Mouse (Mus musculus) embryo, embryonic 11 days (tissue): ENCODE measurements around the gene Zfp872.
"Not testable (repeated sequence)": the region's sequence is repeated elsewhere in the genome, so short reads cannot be mapped to it uniquely, and the experiment has no call there.

Experiments used
- DNase-seq: peaks from one replicate; pipeline ENCODE4 v3.0.0-alpha.2; 2015

Gene Zfp872

DNA sequence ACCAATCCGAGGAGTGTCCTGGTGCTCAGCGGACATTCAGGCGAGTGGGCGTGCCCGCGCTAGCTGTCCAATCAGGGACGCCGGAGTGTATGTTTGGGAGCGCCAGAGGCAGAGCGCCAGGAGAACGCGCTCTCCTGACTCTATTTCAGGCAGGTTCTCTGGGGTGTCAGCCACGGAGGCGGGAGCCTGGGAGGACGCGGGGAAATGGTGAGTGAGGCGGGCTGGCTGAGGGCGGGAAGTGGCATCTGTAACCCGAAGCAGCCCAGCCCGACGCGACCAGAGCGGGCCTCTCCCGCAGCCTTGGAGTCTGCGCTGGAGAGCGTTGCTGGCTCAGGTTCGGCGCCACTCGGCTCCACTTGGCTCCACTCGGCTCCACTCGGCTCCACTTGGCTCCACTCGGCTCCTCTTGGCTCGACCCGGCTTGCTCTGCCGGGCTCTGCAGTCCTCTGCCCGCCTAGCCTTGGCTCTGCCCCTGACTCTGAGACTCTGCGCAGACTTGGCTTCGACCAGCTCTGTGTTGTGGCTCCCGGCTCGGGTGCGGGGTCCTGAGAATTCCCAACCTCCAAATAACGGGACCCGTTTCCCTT is at the start of gene Zfp872:
Zfp872 (plus strand) TSS at position 66 of the 587 bp plus-strand sequence.
- DNase-seq = peak; percentile 73

DNA sequence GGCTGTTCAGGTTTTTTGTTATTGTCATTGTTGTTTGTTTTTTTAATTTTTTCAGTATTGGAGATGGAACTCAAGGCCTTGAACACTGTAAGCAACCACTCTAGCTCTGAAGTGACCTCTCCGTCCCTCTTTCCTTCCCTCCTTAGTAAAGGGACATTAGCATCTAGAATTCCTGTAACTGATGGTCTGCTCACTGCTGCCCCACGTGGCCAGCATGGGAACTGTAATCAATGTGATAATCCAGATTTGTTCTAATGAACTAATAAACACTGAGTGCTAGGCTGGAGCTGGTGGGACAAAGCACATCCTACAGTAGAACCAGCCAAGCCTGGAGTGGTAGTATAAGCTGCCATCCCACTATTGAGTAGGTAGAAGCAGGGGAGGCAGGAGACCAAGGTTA is 49.4 kb upstream of the Zfp872 start:
- DNase-seq = no peak

DNA sequence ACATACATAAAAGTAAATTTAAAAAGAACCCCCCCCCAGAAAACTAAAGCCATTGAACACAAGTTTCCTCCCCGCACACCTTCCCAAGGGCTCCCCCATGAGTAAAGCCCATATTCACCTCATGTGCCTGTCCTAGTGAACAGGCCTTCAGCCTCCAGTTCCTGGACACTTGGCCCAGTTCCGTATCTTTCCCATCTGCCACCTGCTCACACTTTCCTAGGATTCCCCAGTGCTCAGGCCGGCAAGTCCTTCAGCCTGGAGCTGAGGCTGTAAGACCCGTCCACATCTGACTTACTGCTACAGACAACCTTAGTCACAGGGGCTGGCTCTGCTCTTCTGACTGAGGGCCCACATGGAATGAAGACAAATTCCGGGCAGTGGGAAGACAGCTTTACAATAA is 48.1 kb upstream of the Zfp872 start:
- DNase-seq = no peak

DNA sequence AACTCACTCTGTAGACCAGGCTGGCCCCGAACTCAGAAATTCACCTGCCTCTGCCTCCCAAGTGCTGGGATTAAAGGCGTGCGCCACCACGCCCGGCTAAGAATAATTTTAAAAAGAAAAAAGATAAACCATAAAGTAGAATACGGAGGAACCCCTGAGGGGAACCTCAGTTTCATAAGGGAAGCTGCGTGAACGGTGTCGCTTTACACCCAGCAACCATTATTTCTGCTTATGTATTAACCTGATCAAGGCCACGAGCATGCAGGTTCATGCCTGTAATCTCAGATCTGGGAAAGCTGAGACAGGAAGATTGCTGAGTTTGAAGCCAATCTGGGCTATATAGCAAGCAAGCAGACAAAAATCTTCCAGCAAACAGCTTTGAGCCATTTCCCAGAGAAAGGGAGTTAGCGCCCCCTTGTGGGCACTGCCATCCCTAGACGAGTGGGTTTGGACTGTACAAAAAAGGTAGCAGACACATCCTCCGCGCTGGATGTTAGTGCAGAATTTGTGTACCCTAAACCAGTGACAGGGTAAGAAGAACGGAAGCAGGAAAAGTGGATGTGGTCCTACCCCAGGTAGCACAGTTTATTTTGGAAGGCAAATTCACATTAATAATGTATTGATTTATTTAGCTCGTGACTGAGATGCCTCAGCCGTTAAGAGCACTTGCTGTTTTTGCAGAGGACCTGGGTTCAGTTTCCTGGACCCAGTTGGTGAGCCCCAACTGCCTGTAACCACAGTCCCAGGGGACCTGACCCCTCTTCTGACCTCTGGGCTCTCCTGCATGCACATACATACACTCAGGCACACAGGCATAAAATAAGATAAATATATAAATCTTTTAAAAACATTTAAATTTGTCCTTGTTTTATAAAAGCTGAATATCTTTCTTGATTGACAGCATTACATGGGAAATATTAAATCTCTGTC is 44.5 kb upstream of the Zfp872 start:
- DNase-seq = peak; percentile 91

DNA sequence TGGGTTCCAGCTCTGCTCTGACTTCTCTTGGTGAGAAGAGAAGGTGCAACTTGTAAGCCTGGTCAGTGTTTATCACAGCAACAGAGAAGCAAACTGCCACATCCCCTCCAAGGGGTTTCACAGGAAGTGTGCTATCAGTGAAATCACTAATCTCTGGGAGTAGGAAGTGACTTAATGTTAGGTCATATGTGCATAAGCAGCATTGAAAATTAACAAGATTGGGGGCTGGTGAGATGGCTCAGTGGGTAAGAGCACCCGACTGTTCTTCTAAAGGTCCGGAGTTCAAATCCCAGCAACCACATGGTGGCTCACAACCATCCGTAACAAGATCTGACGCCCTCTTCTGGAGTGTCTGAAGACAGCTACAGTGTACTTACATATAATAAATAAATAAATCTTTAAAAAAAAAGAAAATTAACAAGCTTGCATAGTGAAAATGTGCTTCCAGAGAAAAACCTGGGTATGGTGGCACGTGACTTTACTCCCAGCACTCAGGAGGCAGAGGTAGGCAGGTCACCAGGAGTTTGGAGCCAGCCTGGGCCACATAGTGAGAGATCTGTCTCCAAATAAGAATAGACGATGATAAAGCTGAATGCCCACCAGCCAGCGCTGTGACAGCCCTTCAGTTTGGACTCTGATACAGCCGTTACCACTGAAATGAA is 43.5 kb upstream of the Zfp872 start:
- DNase-seq = no peak

DNA sequence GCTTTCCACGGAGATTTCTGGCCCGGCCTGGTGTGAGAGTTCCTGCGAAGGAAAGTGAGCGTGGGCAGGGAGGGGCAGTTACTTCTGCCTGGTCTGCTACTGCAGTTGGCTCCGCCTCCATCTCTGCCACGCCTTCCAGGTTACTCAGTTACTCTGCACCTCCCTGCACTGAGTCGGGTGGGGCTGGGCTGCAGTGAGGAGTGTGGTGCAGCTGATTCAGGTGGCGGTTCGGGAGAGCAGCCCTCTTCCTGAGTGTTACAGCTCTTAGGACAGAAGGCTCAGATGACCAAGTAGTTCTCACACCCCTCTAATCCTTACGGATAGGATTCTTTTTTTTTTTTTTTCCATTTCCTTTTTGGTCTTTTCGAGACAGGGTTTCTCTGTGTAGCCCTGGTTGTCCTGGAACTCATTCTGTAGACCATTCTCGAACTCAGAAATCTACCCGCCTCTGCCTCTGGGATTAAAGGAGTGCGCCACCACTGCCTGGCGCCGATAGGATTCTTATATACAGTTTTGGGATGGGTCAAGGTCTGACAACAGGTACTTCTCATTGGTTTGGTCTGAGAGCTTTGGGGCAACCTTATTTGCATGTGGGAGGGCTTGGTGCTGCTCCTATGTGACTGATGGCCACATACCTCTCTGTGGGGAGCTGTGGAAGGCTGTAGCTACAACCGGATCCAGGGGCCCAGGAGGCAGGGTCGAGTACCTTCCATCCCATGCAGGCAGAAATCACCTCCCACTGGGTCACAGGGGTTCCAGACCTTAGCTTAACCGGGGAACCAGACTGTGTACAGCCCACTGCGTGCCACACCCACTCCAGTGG is 38.3 kb upstream of the Zfp872 start:
- no peak for DNase-seq

DNA sequence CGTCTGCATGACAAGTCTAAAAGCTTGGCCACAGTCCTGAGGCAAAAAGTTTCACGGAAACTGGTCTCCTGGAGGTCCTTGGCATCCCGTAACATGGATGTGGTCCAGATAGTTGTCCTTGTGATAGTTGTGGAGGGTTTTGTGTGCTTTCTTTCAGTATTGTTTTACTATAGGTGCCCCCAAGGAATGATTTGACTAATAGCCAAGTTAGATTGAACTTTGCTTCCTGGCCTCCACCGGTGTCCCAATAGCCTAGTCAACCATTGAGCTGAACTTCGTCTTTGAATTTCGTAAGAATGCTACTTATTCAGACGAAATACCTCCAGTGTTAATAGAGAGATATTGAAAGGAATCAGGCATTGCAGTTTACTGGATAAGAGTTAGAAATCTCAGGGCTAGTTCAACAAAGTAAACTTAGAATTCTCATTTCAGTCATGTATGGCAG is 37.6 kb upstream of the Zfp872 start:
- DNase-seq = not testable (repeated sequence)

DNA sequence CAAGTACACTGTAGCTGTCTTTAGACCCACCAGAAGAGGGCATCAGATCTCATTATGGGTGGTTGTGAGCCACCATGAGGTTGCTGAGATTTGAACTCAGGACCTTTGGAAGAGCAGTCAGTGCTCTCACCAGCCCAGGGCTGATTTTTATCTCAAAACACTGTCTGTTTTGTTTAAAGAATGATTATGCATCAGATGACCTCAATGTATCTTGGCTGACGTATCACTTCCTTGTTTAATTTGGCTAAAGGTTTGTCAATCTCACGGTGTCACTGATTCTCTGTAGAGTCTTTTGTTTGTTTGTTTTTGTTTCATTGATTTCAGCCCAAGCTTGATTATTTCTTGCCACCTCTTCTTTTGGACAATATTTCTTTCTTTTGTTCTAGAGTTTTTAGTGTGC is 36.9 kb upstream of the Zfp872 start:
- DNase-seq = no peak

DNA sequence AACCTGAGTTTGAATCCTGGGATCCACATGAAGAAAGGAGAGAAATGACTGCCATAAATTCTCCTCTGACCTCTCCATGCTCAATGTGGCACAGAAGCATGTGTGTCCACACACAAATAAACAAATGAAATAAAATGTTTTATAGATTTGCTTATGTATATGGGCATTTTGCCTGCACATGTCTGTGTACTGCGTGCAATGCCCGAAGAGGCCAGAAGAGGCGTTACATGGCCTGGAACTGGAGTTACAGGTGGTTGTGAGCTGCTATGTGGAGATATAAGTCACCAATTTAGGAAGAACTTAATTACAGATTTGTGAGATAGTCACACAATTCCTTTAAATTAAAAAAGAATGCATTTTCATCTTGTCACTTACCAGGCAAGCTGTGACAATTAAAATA is 34.1 kb upstream of the Zfp872 start:
- DNase-seq = no peak

DNA sequence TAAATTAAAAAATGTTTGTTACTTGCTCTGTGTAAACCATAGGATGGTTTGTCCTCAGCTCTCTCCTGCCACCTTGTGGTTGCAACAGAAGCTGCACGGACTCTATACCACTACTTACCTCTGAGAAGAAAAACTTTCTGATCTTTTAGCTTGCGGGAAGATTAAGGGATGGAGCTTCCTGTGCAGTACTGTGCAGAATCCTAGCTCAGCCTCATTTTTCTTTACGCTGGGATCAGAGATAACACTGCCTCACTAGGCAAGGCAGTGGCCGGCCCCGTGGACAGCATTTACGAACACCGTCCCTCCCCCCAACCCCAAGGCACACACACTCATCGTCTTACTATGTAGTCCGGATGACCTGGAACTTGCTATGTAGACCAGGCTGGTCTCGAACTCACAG is 32.3 kb upstream of the Zfp872 start:
- peak; percentile 76 for DNase-seq

DNA sequence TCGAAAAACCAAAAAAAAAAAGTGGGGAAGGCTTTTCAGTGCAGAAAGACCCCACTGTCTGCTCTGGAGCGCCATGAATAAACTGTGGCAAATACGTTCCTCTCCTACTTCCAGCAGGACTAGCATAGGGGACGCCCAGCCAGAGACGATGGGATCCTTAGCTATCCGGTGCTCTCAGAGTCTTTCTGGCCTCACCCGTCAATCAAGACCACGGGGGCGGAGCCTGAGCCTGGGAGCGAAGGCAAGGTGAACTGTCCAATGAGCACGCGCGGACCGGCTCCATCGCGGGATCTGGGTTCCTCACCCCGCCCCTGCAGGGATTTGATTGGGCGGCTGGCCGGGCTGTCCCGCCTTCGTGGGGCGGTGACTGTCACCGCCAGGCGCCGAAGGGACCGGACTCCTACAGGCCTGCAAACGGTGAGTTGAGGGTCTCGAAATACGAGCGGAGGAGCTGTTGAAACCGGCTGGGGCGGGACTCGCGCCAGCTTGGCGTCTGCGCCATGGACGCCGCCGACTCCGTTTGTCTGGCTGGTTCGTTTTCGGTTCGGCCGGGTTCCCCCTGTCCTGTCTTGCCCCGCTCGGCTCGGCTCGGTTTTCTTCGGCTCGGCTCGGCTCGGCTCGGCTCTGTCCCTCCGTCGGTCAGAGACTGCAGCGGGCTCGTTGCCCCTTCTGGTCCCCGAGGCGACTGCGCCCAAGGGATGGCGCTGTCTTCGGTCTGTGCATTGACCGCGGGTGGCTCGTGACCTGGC is 31.2 kb upstream of the Zfp872 start, which contains the start of gene Pigyl:
Pigyl (plus strand) TSS at position 350 of the 749 bp plus-strand sequence.
- peak; percentile 100 for DNase-seq

DNA sequence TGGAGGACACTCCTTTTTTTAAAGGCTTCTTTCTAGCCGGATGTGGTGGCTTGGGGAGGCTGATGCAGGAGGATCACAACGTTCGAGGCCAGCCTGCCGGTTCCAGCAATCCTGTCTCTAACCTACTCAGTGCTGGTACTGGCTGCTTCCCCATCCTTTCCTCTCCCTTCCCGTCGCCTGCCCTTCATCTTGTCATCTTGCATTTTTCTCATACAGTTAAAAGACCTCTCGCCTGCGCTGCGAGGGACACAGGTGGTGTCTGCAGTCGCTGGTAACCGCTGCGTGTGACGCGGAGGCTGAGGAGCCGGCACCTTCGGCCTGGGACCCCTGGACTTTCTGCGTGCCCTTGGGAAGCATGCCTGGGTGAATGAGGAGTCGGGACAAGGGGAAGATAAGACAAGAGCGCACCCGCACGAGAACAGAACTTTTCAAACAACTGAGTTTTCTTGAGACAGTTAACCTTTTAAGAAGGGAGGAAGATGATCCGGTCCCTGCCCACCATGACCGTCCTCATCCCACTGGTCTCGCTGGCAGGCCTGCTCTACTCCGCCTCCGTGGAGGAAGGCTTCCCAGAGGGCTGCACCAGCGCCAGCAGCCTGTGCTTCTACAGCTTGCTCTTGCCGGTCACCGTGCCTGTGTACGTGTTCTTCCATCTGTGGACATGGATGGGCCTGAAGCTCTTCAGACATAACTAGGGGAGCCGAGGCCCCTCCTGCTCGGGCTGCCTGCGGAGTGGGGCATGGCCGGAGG is 30.2 kb upstream of the Zfp872 start:
- no peak for DNase-seq

DNA sequence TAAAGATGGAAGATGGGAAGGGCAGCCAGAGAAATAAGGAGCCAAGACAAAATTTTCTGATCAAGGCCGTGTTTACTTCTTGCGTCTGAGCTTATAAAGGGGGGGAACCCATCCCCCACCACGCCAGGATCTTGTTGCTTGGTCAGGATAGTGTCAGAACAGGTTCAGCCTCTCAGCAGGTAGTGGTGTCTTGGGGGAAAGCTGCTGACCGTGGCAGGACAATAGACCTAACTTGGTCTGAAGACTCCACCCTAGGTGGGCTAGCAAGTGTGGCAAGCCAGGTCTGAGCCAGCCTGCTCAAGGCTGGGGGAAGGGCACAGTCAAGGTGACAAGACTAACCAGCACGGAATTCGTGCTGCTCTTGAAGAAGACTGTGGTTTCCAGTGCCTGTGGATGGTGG is 26.6 kb upstream of the Zfp872 start:
- no peak for DNase-seq

DNA sequence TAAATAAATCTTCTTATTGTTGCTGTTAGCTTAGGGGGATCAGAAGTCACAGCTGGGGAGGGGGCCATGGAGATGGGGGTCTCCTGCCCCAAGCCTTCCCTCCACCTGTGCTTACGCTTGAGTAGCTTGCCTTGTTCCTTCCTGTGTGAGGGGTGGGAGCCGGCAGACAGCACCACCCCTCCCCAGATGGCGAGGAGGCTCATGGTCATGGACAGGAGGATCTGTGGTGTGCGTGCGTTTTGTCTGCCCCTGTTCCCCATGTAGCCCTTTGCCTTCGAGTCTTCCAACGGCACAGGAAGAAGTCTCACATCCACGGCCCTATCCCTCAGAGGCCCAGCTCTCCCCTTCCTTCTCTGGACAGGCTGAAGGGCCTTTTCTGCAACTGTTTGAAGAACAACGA is 25.6 kb upstream of the Zfp872 start:
- no peak for DNase-seq

DNA sequence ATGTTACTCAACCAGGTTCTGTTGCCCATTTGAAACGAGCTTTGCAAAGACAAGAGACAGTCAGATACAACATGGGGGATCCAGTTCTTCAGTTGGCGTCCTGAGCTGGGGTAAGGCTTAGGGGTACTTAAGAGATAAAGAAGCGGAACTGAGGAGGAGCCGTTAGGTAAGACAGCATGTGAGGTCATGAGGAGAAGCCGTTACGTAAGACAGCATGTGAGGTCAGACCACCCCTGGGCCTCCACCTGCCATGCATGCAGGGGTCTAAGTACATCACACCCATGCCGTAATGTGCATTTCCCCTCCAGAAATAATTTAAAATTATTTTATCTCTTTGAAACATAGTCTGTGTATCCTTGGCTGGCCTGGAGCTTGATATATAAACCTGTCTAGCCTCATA is 25.0 kb upstream of the Zfp872 start:
- DNase-seq = no peak

DNA sequence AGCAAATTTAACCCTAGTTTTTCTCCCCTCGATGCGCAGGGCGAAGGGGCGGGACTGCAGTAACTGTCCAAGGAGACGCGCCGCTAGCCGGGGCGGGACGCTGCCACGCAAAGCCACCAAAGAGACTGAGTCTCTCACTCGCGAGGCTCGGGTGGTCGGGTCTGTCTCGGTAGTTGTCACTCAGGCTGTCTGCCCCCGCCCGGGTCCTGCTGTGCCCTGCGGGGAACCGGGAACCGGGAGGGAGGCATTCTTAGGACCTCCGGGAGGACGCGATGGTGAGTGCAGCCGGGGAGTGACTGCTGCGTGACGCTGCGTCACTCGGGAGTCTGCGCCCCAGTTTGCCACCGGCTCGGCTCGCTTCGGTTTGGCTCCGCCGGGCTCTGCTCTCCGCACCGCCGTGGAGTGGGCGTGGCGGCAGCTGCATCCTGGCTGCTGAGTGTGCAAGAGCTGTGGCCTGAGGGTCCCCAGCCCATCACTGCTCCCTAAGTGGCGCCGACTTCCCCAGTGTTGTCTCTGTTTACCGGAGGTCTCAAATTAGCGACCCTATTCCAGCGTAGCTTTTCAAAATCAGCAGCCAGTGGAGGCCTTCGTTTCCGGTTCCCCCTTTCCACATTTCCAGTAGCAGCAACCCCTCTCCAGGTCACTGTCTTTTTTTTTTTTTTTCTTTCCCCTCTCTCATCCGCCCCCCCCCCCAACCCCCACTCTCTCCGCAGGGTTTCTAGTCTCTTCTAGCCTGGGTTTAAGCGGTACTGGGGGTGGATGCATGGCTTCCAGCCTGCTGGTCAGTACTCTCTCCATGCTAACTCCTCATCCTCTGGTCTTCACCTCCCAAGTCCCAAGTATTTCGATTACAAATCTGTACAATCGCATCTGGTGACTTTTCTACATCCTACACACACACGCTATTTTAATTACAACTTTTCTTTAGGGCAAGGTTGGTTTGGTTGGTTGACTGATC is 22.9 kb upstream of the Zfp872 start:
- peak; percentile 78 for DNase-seq

DNA sequence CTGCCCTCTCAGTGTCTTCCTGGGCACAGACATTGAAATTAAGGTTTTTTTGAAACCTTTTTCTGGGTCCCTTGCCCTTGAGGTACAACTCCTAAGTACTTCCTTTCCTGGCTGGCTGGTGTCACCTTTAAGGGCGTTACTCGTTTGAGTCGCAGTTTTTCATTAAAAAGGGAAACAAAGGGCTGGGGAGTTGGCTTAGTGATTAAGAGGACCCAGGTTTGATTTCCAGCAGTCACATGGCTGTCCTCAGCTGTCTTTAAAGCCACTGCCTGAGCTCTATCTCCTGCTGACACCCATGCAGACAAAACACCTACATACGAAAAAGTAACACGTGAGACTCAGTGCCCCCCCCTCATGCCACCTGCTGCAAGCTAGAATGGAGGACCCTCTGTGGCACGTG is 21.9 kb upstream of the Zfp872 start:
- DNase-seq = no peak

DNA sequence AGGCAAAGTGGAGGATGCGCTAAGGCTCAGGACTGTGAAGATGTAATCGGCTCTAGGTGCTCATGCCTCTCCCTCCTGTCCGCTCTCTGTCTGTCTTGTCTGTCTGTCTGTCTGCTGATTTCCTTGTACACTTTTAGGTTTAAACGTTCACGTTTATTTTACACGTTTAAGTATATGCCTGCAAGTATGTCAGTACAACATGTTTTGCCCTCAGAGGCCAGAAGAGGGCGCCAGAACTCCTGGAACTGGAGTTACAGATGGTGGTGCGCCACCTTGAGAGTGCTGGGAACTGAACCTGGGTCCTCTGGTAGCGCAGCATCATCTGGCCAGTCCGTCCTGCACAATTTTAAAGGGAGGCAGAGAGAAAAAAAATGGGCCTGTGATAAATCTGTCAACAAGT is 21.2 kb upstream of the Zfp872 start:
- DNase-seq = no peak

DNA sequence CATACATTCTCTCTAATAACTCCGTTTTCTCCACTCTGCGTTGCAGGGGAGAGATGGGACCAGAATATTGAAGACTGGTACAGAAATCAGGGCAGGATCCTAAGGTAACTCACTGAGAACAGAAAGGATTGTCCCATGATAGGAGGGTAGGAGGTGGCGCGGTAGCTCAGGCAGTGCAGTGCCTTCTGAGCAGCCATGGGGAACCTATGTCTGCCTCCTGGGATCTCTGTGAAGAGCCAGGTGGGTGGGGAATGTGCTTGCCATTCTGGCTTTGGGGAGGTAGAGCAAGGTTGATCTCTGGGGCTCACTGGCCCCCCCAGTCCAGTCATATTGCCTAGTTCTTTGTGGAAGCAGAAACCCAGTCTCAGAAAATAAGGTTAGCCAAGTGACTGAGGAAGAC is 20.1 kb upstream of the Zfp872 start:
- DNase-seq = no peak

DNA sequence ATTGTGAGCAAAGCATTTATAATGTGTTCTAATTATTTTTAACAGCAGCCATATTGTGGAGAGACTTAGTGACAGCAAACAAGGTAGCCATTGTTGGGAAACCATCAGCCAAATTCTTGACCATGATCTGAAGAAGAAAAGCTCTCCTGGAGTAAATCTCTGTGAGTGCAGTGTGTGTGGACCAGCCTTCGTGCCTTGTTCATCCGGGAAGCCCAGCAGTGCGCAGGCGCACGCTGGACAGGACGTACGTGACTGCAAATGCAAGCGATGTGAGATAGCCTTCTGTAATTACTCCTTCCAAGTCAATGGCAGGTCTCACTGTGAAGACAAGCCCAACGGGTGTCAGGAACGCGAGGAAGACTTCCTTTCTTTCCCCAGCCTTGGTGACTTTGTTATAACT is 18.6 kb upstream of the Zfp872 start:
- no peak for DNase-seq
